Mouse (Mus musculus) mesoderm, embryonic 11.5 days (tissue): ENCODE results near the gene Vash1.

Experiments
- DNase-seq: peaks from one replicate; pipeline ENCODE4 v3.0.0-alpha.2; 2012; ENCODE audit warnings: low read depth, low spot score

Gene Vash1

DNA sequence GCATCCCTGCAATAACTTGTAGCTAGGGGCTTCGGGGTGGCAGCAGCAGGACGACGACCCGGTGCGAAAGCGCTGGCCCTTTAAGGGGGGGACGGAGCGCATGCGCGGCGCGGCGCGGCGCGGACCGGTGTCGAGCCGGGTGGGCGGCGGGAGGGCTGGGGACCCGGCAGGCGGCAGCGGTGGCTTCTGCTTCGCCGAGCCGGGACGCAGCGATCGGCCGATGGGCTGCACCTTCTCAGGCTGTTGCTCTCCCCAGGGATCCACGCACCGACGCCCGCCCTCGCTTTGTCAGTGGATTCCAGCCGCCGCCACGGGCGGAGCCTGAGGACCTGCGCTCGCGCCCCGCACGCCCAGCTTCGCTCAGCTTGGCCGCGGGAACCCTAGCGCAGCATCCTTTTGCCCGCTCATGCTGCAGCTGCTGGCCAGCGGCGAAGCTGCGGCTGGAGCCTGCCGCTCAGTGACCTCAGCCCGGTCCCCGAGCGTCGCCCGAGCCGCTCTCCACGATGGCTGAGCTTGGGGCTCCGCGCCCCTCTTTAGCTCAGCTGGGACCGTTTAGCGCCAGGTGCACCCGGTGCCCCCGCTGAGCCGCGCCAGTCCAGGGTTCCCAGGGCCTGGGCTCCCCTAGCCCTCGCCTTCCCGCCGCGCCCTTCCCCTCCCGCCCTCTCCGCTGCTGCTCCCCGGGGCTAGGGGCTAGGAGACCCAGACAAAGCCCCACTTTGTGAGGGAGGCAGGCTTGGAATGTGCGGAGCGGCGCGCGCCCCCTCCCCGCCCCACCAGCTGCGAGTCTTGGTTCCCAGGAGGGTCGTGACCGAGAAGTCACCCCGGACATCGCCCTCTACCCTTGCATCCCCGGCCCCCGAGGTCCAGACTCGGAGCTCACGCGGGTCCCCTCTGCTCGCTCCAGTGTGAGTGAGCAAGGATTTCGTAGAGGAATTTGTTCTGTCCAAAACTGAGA lies at the start of gene Vash1:
Gene Vash1, plus strand, starts transcription at position 110 of the 955 bp plus-strand sequence.
- DNase-seq, result peak; percentile 85

DNA sequence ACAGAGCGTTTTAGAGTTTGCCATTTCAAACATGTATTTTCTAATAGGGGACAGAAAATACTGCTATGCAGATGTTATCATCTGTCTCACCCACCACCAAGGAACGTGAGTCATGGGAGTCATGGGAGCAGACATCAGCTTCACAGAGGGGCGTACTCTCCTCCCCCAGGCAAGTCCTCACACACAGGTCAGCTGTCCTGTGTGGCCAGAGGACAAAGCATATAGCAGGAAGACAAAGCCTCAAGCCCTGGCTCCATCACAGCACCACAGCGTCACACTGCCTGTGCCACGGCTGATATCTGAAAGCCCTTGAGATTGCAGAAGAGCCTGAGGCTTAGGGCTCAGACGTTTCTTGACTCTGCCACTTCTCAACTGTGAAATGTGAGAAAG lies 49.7 kb upstream of the Vash1 start:
- no peak for DNase-seq

DNA sequence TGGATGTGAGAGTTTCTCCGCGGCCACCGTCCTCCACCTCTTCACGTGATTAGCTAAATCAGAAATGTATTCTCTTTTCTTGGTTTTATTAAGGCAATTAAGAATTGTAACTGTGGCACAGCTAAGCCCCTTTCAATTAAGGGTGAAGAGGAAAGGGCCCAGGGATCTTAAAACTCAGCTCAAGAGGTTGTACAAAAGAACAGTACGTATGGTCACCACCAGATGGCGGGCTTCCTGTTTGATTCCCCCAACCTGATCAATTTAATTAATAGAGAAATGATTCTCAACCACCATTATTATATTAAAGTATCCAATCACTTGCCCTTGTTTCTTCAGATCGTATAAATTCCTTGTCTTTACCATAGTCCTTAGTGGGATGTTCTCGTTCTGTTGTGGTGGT lies 36.7 kb upstream of the Vash1 start:
- no peak for DNase-seq

DNA sequence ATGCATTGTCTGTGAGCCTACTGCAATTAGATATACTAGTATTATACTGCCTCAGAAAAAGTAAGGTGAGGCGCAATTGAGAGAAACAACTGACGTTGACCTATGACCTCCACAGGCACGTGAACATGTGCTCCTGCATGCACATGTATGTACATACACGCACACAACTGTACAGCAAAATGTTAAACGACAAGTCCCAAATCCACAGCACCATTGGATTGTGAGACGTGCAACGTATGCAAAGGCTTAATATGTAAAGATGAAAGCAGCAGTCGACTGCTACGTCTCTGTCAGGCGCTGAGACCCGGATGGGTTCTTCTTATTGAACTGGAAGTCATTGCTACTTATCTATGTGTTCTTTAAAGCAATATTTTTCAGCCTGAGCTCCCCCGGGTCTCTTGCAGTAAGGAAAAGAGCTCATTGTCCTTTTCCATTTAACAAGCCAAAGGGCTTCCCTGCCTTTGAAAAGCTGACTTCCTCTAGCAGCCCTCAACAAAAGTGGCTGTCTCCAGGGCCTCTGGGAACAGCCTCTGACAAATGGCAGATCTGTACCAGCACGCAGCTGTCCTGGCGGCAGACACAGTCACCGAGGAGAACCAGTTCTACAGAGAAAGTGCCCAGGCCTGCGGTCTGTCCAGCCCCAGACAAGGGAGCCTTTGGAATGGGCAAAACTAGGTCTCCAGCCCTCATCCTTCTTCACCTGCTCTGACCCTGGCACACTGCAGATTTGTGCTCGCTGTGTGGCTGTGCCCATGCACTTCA lies 33.8 kb upstream of the Vash1 start:
- no peak for DNase-seq

DNA sequence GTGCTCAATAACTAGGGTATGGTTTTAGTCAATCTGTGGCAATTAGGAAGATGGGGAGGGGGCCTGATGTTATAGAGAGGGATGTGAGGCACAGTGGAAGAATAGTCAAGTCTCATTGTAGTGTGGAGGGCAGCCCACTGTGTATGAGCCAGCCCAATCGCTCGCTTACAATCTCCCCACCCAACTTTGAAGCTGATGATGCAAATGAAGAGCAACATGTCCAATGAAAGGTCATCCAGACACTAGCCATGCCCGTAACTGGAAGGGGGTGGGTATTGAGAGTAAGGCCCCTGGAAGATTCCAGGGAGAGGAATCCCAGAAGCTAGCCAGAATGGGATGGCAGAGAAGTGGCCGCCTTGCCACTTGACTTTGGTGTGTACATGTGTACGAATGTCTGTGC lies 33.0 kb upstream of the Vash1 start:
- DNase-seq, result no peak

DNA sequence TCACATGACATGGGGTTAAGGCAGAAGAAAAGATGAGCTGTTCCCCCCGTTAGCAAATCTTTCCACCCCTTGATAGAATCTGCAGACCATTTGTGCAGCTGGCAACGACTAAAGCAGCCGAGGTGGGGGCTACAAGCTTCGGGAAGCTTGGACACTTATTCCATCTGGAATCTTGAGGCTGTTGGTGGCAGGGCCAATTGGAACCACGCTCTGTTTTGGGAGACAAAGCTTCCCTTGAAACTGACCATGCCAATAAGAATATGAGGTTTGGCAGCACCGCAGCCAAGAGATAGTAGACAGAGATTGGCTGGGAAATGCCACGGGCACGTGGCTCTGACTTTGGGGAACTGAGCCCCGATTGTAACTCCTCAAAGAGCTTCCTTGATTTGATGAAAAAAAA lies 31.7 kb upstream of the Vash1 start:
- DNase-seq, result peak; percentile 10

DNA sequence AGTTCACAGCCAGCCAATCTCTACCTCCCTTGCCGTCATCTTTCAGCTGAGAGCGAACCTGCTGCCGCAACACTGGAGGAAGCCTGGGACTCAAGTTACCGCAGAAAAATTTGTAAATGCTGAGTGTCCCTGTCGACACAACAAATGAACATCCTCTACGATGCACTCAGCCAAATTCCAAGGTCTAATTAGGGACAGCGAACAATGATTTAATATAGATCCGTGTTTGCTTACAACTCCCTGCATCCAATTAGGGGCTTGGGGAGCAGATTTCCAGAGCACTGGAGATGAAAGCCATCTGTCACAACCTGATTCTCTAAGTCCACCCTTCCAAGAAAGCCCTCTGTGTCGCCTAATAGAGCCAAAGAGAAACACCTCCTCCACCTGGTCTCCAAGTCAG lies 31.2 kb upstream of the Vash1 start:
- no peak for DNase-seq

DNA sequence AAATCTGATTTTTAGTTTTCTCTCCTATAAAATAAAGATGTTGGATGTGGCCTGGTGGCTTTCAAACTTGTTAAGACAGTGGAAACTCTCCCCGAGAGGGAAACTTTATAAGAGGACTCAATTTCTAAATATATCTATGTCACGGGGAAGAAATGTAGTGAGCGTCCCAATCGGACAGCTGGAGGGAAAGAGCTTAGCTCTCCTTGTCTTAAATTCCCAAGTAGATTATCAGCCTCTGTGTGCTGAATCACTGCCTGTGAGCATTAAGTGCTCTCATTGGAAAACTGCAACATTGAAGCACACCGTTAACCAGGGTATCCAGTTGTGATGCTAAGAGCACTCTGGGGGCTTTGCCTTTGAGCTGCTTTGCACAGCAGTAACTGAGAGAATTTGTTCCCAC lies 30.8 kb upstream of the Vash1 start:
- DNase-seq, result no peak

DNA sequence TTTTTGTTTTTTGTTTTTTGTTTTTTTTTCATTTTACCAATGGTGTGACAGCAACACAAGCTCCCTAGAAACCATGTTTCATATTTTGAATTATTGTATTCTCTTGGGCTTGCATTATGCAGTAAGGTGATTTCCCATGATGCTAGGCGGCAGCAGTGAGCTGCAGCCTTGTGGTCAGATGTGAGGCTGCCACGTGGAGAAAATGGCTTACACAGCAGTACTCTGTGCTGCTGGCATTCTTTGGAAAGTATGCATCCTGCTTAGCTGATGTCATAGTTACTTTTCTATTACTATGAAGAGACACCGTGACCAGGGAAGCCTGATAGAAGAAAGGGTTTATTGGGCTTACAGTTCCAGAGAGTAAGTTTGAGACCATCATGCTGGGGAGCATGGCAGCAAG lies 30.0 kb upstream of the Vash1 start:
- DNase-seq, result no peak

DNA sequence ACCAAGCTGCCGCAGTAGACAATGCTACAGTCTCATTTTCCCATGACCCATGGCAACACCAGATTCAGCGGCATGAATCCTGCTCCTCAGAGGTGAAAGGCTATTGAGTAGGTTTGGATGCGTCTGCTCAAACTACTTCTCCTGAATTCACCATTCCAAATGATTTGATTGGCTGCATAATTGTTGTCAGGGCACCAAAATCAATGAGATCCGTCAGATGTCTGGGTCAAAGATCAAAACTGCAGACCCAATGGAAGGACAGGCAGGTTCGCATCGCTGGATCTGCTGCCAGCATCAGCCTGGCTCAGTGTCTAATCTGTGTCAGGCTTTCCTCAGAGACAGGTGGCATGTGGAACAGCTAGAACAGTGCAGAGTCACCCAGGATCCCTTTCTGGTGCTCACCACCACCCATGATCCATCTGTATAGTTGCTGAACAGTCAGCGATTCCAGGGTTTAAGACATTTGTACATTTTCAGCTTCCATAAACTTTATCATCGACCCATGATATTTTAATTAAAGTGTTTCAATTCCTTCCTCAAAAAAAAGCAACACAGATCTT lies 27.1 kb upstream of the Vash1 start:
- DNase-seq, result no peak

DNA sequence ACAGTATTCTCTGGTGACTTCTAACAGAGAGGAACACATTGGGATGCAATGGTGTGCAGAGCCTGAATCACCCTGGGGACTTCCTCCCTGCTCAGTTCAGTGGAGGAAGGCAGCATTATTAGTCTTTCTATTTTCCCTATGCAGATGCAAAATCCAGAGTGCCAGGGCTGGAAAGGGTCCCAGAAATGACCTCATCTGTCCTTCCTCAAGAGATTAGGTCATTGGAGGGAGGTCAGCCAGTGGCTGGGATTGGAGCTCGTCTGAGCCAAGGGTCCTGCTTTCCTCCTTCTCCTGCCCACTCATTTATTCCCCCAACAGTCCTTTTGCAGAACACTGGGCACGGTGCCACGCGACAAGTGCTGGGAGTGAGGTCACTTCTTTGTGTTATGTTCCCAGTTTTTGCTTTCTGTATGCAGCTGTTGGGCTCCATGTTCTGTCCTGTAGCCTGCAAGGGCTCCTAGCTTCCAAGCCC lies 25.9 kb upstream of the Vash1 start:
- DNase-seq, result no peak

DNA sequence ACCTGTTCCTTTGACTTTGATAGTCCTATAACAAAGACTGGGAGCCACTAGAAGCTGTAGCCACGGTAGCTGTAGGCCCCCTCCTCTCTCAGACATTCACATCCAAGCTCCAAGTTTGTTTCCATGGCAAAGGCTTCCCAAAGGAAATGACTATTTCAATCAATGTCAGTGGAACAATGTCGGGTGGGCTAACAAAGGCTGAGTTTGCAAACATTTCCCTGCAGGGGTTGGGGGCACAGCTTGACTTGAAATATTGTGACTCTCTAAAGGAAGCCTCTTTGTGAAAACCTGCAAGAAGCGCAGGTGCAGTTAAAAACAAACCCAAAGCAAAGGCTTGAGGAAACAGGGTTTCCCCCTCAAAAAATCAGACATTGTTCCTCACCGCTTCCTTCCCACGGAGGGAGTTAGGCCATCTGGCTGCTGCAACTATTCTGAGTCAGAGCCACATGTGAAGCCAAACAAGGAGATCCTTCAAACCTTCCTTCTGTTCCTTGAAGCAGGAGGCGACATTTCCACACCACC lies 19.0 kb upstream of the Vash1 start:
- peak; percentile 75 for DNase-seq

DNA sequence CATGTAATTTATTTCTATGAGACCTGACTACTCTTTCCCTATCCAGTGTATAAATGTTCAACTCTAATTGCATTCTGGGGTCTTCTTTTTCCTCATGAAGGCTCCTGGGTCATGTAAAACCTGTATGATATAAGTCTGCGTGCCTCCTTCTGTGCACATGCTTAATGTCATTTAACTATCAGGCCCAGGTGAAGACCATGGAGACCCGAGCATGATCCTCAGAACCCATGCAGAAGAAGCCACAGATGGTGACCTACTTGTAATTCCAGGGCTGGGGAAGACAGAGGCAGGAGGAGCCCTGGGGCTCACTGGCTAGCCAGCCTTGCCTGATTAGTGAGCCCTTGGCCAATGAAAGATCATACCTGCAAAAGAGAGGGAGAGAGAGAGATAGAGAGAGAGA lies 18.0 kb upstream of the Vash1 start:
- DNase-seq, result no peak

DNA sequence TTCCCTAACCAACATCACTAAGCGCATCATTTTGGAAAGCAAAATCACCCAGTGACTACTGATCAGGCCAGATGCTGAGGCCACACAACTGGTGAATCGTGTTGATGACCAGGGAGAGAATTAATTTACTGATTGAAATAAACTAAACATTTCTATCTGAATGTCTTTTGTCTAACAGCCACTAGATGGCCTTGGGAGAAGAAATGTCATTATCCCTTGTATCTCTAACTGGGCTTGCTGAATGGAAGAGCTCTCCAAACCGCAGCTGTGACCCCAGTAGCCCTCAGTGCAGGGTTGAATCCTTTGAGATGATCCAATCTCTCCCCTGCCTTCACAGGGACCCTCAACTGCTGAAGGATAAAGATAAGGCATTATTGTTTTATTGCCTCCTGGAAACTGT lies 12.8 kb upstream of the Vash1 start:
- no peak for DNase-seq

DNA sequence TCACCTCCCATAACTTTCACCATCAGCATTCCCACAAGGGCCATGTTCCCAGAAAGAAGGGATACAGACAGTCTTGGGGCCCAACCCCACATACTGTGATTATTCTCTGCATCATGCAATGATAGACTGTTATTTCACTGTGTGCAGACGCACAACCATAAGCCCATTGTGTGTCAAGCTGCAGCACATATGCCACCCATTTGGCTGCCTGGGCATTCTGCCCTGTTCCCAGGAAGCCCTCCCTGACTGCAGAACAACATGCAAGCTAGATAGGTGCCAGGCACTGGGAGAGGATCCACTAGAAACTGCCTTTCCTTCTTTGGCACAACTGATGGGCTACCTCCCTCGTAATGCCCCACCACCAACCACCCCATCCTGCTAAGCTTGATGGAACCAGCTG lies 10.1 kb upstream of the Vash1 start:
- DNase-seq, result no peak

DNA sequence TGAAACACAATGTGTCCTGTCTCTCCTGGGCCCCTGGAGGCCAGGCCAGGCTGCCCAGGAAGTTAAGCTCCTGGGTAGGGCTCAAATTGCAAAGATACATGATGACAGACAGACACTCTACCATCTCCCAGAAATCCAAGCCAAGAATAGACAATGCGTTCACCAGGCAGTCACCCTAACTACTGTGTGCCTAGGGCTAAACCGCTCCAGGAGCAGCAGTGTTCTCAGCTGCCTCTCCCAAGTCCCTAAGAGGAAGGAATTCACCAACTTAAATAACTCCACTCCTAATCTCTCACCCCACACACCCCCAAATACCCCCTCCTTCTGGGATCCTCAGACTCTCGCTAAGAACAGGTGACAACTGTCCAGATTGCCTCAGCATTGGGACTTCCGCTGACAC lies 6.4 kb upstream of the Vash1 start:
- no peak for DNase-seq

DNA sequence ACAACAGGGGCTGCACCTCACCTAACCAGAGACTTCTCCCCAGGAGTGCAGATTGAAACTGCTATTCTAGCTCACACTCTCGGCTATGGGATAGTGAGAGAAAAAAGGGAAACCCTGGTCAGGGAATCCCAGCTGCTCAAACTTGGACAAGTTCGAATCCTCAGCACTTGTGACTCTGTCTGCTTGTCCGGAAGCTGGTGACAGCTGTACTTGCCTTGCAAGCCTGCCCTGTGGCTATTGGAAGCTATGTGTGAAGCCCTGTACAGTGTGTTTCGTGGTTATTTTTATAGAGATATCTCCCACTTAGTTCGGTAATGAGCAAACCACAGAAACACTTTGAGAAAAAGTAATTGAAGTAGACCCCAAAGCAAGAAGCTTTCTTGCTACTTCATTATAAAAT lies 6.0 kb upstream of the Vash1 start:
- DNase-seq, result no peak

DNA sequence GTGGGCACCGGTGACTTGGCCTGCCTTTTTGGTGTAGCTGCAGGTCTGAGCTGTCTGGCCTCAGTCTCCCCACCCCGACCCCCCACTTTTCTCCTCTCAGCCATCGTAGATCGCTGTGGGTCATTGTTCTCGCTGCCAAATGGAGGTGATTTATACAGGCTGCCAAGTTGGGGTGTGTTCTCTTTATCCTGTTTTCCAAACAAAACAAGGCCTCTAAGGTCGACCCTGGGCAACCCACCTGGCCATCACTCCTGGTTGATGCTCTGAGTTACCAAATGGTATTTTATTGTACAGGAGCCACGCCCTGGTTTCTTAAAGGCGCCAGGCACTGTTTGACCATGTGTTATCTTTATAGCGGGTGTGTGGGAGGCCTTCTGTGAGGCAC lies 1.0 kb downstream of the Vash1 start:
- DNase-seq, result peak; percentile 29

DNA sequence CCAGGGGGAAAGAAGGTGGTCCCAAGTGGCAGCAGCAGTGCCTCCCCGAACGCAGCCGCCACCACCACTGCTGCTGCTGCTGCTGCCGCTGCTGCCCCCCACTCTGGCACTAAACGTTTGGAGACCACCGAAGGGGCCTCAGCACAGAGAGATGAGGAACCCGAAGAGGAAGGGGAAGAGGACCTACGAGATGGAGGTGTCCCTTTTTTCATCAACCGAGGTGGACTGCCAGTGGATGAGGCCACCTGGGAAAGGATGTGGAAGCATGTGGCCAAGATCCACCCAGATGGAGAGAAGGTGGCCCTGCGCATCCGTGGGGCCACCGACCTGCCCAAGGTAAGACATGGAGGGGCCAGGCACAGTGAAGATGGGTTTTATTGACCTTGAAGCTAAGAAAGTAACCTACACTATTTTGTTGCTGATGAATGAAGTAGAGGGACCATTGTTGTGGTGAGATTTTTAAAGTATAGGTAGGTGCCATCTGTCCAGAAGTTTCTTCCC lies 1.5 kb downstream of the Vash1 start:
- no peak for DNase-seq

DNA sequence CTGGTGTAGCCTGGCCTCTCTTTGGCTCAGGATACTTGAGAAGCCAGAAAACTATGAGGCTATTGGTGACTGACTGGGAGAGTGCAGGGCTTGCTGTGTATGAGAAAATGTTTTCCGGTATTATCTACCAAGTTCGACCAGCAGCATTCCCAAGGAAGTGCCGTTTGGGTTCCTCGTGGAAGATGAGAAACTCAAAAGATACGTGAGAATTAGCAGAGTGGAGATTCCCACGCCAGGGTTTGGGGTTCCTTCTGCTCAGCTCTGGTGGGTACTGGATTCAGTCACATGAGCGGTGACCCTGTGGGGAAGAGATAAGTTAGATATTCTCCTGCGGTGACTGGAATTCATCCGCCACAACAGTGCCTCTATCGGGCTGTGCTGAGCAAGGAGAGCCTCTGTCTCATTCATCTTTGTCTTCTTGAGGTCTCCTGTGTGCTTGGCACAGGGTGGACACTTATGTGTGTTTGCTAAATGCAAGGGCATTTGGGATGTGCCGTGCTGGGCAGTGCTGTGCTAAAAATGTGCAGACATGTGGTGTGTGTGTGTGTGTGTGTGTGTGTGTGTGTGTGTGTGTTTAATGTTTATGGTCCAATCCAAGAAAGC lies 2.2 kb downstream of the Vash1 start:
- DNase-seq, result peak; percentile 41

DNA sequence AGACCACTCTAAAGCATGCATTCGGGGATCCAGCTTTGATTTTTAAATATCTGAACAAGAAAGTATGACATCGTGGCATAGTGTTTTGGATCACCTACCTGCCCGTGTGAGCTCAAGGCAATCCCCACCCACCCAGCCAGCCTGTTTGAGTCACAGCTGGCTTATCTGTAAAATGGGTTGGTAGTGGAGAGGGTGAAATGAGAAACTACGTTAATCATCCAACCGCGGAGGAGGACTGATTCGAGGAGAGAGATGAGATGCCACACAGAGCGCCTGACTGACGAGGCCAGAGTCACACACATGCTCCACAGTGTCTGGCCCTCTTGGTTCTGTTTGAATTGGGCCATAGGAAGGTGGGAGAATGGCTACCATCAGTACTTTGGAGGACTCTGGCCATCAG lies 3.1 kb downstream of the Vash1 start:
- DNase-seq, result no peak

DNA sequence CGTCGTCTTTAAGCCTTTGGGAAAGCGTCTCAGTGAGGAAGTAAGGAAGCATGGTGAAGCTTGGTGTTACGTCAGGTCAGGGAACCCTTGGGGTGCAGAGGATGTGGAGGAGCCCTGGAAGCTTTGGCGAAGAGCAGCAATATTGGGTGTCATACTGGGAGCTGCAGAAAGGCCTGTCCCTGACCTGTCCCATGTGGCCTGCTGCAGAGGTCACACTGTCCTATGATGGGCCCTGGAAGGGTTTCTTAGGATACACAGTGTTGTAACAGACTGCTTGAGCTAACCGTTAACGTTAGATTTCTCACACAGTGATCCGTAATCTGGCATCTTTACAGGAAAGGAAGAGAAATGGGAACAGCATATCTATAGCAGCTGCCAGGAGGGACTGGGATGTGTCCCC lies 3.7 kb downstream of the Vash1 start:
- DNase-seq, result no peak
